Mouse (Mus musculus) cerebellum, postnatal 4 days (tissue): ENCODE measurements around the gene Dnajc5g.

ENCODE experiments used
- DNase-seq, 2 experiments: peaks; one replicate each; pipeline ENCODE4 v3.0.0; 2022; ENCODE audit warnings: low spot score in 2 of 2, mixed read lengths in 1 of 2

Dnajc5g gene

DNA sequence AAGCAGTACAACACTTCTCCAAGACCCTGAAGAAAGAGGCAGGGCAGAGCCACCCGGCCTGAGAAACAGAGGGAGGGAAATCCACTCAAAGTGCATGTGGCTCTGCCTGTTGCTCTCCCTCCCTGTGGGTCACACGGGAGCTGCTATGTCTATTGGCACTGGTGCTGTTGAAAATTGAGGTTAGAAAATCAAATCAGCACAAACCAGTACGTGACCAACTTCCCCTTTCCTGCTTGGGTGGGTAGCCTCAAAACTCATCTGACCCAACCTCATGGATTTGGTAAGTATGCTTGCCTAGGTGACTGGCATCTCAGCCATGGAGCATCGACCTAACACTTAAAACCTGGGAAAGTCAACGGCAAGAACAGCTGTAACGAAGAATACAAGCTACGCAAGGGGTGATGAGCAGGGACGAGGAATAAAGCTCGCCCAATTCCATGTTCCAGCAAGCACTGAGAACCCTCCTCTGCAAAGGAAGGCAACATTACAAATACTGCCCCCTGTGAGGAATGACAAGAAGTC, at the start of gene Dnajc5g:
Gene Dnajc5g, plus strand, starts transcription at position 472 of the 522 bp plus-strand sequence.
- DNase-seq = no peak

DNA sequence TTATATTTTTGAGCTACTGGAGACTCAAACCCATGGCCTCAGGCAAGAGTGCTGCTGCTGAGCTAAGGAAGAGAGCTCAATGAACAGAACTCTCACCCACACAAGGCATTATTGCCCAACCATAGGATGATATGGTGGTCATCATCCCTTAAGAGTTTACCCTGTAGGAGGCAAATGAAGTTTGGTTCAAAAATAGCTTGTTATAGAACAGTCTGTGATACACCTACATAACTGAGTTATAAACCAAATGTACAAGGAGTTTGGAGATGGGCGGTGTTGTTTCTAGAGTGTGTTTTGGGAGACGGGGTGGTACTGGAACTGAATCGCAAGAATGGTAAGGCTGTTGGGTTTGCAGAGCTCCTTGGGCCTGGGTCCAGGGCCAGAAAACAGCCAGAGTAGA, 36.3 kb upstream of the Dnajc5g start:
- no peak for DNase-seq

DNA sequence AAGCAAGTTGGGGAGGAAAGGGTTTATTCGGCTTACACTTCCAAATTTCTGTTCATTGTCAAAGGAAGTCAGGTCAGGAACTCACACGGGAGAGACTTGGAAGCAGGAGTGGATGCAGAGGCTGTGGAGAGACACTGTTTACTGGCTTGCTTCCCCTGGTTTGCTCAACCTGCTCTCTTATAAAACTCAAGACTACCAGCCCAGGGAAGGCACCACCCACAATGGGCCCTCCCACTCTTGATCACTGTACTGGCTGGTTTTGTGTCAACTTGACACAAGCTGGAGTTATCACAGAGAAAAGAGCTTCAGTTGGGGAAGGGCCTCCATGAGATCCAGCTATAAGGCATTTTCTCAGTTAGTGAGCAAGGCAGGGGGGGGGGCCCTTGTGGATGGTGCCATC, 35.0 kb upstream of the Dnajc5g start:
- DNase-seq = no peak

DNA sequence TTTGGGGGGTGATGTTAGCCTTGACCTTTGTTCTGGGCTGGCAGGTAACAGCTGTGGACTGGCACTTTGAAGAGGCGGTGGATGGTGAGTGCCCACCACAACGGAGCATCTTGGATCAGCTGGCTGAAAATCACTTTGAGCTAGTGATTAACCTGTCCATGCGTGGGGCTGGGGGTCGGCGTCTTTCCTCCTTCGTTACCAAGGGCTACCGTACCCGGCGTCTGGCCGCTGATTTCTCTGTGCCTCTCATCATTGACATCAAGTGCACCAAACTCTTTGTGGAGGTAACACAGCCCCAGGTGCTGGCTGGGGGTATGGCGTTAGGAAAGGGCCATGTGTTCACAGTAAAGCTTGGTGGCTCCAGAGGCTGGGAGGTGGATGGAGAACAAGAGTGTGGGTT, 34.3 kb upstream of the Dnajc5g start:
- DNase-seq = no peak

DNA sequence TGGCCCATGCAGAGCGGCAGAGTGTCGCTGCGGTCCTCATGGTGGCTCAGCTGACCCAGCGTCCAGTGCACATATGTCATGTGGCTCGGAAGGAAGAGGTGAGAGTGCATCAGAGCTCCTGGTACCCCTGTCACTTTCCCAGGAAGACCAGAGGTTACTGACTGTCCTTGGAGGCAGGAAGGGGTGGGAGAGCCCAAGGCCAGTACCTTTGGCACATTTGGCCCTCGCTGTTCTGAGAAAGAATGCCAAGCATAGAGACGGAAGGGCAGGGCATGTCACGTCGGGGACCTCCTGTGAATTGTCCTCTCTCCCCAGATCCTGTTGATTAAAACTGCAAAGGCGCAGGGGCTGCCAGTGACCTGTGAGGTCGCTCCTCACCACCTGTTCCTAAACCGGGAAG, 32.9 kb upstream of the Dnajc5g start:
- DNase-seq = no peak

DNA sequence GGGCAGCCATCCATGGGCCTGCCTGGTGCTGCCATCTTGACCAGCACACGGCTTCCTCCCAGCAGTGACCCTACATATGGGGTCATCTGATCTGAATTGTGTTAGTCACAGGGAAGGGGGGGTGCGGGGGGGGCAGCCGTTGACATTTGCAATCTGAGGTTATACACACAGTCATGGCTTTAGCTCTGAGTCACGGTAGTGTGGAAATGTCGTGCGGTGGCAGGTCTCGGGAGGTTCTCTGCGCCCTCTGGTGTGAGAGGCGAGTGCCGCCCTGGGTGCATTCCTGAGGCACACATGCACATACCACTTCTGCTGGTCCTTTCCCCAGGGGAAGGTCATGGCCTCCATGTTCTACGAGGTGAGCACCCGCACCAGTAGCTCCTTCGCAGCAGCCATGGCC, 29.7 kb upstream of the Dnajc5g start:
- DNase-seq = no peak

DNA sequence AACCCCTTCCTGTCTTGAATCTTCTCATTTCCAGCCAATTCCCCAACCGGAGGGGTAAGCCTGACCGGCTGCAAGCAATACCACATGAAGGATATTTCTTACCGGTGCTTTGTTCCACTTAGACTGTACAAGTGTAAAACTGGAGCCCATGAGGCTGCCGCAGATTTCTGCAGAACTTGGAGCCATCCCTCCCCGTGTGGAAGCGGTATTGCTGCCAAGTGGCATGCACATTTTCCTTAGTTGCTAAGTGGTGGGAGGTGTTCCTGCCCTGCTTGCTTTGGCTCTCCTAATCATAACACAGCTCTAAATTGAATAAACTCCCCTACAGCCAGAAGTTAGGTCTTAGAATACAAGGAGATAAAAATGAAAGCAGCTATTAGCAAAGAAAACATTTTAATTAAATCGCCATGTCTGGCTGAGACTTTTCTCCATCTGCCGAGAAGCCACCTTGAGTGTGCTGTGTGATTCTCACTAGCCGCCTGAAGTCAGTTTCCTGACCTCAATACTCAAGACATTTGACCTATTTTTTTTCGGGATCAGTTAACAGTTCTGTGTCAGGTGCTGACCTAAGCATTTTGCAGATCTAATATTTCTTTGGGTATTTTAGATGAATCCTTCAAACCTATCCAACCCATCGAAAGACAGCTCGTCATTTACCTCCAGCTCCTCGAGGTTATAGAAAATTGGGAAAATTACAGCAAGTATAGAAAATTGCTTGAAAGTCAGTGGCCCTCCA, 25.9 kb upstream of the Dnajc5g start:
- no peak for DNase-seq

DNA sequence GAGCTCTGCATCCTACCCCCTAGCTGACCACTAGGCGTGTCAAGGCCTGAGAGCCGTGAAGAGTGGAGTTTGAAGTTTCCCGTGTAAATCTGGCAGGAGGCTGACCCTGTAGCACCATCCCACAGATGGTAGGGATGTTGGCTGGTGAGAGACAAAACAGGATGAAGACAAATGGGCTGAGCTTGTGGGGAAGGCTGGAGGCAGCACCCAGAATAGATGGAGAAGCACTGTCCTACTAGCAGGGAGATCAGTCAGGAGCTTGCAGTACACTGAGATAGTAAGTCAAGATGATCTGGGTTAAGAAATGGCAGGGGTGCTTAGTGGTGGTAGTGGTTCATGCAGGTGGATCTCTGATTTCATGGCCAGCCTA, 25.3 kb upstream of the Dnajc5g start:
- DNase-seq = no peak

DNA sequence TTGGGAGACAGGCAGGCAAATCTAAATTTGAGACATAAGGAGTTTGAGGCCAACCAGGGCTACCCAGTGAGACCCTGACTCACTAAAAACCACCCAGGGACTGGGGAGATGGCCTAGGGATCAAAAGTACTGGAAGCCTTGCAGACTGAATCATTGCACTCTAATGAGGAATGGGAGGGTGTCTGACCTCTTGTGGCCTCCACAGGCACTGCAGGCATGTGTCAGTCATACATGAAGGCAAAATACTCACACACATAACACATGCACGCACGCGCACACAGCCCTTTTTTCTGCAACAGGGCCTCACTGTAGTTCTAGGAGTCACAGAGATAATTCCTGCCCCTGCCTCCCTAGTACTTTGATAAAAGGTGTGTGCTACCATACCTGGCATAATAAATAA, 24.7 kb upstream of the Dnajc5g start:
- DNase-seq = peak in 1 of 2 experiments; percentile 62

DNA sequence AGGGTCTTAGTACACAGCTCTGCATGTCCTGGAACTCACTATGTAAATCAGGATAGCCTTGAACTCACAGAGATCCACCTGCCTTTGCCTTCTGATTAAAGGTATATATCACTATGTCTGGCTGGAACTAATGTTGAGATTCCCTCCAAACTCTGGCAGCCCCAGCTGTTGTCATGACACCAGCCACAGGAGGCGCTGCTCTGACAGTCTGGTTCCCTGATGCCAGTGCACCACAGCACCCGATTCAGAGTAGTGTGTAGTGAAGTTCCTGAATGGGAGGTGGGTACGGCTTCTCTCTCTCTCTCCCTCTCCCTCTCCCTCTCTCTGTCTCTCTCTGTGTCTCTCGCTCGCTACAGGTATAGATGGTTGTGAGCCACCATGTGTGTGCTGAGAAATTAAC, 23.7 kb upstream of the Dnajc5g start:
- DNase-seq = peak in 1 of 2 experiments; percentile 70

DNA sequence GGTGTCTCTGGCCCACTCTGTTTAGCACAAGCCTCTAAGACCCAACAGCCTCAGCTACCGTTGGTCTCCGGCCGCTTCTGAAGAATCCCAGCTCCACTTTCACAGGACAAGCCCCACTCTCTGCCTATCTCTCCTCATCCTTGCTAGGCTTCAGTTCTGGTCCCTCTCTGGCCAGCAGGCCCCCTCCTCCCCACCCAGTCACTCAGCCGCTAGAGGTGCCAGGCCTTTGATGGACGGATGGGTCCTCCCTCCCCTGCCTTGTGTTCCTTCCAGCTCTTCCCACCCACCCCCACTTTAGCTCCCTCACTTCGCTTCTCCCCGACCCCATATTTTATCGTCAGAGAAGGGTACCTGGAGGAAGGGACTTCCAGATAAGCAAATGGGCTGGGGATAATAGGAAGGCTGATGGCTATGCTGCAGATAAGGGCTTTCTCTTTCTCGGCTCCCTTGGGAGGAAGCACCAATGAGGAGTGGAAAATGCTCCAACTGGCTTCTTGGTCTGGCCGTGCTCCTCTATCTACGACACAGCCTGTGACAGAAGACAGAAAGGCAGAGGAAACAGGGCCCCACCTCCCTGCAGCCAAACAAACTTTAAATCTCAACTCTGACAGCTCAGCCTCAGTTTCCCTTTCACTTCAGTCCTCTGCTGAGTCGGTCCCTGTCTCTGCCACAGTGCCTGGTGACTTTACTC, 23.0 kb upstream of the Dnajc5g start:
- no peak for DNase-seq

DNA sequence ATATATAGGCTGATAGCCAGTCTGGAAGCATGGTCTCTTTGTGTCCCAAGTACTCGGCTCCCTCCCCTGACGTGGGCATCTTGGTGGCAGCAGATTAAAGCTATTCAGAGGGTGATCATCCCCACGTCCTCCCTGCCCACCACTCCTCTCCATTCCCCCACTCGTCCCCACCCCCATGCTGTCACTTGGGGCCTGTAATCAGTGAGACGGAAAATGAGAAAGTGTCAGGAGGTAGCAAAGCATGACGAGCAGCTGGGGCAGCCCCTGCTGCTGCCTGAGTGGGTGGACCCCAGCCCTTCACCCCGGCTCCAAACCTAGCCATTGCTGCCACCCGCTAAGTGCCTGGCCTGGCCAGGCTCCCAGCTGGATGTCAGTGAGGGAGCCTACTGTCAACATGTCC, 22.1 kb upstream of the Dnajc5g start:
- no peak for DNase-seq

DNA sequence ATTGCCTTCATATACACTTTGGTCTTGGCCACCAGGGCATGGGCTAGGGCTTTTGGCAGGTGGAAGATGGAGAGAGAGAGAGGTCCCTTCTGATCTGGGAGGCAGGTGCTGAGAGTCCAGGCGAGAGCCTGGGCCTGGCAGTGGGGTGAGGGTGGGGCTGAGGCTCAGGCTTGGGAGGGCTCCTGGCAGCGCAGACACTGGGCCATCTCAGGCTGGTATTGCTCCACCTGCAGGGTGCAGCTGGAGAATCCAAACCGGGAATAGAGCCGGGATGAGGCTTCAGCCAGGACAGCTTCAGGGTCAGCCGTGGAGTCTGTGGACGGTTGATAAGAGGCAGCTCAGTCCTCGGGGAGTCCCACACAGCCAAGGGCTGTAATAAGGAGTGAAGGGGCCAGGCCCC, 19.5 kb upstream of the Dnajc5g start:
- no peak for DNase-seq

DNA sequence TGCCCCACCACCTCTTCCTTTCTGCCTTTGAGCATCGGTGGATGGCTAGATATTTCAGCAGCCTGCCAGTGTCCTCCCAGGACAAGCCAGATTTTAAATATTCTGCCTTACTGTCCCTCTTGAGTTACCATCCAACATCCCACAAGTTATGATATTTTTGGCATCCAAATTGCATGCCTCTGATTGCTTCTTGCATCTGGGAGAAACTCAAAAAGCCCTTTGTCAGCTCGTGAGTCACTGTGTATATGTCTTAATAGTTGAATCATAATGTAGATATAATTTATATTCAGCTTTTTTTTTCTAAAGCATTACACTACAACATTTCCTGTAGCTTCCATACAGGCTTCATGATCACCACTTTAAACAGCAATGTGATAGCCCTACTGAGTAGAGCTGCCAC, 19.0 kb upstream of the Dnajc5g start:
- no peak for DNase-seq

DNA sequence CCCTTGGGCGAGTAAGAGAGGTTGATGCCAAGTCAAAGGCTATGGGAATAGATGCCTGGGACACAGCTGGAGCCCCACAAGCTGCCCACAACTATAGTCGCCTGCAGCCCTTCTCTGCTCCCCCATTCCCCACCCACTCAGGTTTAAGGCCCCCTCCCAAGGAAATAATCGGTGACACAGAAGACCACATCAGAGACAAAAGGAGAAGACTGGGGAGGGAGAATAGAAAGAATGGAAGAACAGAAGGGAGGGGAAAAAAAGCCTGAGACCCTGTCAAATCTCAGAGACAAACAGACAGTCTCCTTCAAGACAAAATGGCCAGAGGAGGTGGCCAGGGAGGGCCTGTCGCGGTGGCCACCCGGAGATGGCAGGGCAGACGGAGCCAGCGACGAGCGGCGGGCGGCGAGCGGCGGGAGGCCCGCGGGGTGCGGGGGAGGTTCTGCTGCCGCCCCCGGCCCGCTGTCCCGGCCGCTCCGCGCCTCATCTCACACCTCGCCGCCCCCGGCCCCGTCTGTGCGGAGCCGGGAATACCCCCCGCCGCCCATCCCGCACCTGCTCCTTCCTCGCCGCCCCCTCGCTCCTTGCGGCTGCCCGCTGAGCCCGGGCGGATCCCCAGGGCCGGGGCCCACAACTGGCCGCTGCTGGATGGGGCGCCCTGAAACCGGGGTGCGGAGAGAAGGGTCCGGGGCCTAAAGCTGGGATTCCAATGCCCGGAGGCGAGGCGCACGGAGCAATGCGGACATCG, 13.7 kb upstream of the Dnajc5g start:
- DNase-seq = no peak

DNA sequence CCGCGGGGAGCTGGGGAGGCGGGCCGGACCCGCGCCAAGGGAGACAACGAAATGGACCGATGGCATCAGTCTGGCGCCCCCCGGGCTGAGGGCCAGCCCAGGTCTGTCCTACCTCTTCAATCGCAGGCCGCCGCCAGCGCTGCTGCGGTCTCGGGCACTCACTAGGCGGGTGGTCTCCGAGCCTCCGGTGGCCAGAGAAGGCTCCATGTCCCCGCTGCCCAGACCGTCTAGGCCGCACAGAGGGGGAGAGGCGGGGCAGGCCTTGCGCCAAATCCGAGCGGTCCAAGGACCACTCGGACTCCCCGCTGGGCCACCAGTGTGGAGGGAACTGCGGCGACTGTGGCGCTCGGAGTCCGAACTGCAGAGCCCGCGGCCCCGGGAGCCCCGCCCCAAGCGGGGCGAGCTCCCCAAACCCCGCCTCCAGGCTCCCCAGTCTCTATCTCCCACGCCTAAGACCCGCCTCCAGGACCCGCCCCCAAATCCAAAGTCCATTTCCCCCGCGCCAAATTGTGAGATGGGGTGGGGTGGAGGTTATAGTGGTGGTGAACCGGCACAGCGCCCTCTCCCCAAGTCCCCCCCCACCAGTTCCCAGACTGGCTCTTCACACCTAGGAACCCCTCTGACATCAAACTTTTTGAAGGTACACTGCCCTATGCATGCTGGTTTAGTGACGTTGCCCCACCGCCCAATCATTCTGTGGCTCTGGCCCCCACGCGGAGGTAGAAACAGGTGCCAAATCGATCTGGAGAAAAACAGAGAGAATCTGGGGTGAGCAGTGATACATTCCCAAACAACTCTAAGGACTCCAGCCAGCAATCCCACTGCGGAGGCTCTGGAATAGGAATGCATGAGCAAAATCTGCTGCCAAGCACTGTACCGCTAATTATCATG, 12.7 kb upstream of the Dnajc5g start:
- DNase-seq = peak in 1 of 2 experiments; percentile 29

DNA sequence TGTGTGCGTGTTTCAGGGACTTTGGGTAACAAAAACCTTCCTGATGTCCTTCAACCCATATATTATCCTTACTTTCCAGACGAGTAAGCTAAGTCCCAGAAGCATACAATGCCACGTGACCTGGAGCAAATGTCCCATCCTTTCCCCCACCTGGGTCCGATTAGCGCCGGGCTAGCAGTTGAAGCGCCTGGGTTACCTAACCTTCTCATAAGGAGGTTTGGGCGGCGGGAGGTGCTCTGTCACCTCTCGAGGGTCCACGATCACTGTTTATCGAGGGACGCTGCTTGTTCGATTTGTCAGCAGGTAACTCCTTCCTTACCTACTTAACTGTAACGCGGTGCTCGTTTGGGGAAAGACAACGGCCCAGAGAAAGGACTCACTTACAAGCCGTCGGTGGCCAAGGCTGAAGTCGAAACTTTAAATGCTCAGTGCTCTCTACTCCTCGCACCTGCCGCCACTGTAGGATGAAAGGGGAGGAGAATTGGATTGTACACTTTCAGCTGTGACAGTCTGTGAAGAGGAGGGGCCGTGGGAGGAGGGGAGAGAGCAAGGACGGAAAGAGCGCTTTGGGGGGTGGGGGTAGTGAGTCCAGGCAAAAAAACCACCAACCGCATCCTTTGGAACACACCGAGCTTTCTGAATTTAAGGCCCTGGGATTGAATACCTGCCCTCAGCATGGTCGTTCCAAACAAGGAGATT, 11.8 kb upstream of the Dnajc5g start:
- no peak for DNase-seq

DNA sequence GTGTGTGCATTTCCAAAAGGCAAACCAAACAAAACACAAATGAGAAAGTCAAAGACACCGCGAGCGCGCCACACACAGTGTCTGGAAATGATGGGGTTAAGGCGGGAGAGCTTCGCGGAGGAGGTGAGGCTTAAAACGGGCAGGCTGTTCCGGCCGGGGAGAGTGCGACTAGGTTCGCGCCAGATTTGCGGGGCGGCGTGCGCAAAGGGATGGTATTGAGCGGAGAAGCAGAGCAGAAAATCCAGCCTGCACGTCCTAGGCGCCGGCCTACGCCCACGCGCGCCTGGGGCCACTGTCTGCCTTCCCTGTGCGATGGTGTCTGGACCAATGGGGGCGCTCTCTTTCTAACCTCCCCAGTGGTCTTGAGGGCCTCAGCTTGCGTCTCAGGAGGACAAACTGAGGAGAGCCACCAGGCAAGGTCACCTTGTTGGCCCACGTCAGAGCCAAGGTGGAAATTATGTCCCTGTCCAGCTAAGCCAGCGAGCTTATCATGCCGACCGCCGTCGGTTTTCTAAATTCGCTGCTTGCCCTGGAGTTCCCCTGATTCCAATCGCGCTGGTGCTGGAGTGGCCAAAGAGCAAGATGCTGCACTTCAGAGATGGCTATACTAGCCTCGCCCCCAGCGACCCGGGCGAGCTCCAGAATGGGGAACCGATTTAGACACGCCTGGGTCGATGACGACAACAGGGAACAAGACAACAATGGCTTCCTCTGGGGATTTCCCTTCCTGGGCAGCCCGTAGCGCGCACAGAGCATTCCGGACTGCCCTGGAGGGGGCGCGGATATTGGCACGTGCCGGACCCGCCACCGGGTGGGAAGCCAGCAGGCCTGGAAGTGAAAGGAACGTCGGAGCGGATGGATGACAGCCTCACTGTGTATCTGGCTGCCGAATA, 11.0 kb upstream of the Dnajc5g start:
- DNase-seq = peak in 1 of 2 experiments; percentile 35

DNA sequence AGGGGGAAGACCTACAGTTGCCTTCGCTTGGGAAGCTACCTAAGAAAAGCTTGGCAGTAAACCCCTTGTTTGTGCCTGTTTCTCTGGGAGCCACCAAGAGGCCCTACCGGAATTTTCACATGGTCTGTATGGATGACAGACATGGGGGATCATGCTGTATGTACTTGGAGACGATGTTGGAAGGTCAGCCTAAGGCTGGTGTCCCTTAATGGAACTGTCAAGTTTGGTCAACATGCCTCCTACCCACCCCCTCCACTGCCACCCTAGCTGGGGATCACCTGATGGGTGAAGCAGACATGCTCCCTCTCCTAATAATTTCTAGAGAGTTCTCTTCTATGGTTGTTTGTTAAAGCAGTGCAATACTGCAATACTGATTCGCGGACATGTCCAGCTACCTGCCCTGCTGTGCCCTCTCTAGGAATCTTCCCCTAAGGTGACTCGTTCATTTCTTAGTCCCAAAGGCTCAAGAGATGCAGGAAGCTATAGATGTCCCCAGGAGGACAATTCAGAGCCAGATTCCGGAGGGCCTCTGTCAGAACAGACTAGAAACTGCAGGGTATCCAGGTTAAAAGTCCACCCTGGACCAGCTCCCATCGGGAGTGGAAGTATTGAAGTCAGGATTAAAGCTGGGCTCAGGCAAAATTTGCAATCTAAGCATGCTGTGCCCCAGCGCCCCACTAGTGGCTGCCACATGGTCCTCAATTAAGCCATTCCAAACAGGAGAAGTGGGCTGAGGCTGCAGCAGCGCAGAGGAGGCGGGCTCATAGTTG, 10.2 kb upstream of the Dnajc5g start:
- no peak for DNase-seq
